Mouse (Mus musculus) spleen, adult 2 months (tissue): ENCODE data around the gene Kntc1. TPM values are rescaled to one million over a fixed set of nuclear protein-coding genes. Genes with fewer than 3 reads are reported as not detected.
A peak's percentile ranks its signal among the peaks of the same experiment; 100 is the strongest.

Experiments
- DNase-seq, 2 experiments: peaks; one replicate each; pipeline versions ENCODE4 v3.0.0 to v3.0.0-alpha.2; 2012 to 2021; ENCODE audit warnings: low spot score in 2 of 2, low read depth in 1 of 2
- H3K27ac ChIP-seq: fragments of 200-500 bp; 2 replicates; pipeline ENCODE4 v1.5.1; 2012; ENCODE audit warnings: low read length, inconsistent platforms; ENCODE audit not compliant: insufficient read depth
- H3K27me3 ChIP-seq: fragments of 200-500 bp; 2 replicates; pipeline ENCODE4 v1.6.1; 2012; ENCODE audit warnings: mild to moderate bottlenecking, moderate library complexity, low read length, inconsistent platforms; ENCODE audit not compliant: control insufficient read depth, insufficient read depth
- H3K36me3 ChIP-seq: fragments of 200-500 bp; 2 replicates; pipeline ENCODE4 v1.6.1; 2012; ENCODE audit warnings: mild to moderate bottlenecking, low read length, inconsistent platforms; ENCODE audit not compliant: control insufficient read depth, insufficient read depth
- H3K4me1 ChIP-seq: fragments of 200-500 bp; 2 replicates; pipeline ENCODE4 v1.6.1; 2011; ENCODE audit warnings: inconsistent platforms; ENCODE audit not compliant: control insufficient read depth, insufficient read depth, insufficient read length
- H3K4me3 ChIP-seq: fragments of 200-500 bp; 2 replicates; pipeline ENCODE4 v1.5.1; 2011; ENCODE audit warnings: mild to moderate bottlenecking, inconsistent platforms; ENCODE audit not compliant: insufficient read depth, insufficient read length; ENCODE audit errors: extremely low read depth
- CTCF ChIP-seq: fragments of 200-500 bp; IDR thresholded peaks from 2 replicates; pipeline ENCODE4 v1.5.1; 2011; ENCODE audit warnings: mild to moderate bottlenecking, inconsistent platforms; ENCODE audit not compliant: insufficient read depth, insufficient read length, insufficient replicate concordance; ENCODE audit errors: extremely low read depth
- POLR2A ChIP-seq: fragments of 200-500 bp; IDR thresholded peaks from 2 replicates; pipeline ENCODE4 v1.6.1; 2011; ENCODE audit warnings: low read depth, low read length, inconsistent platforms
- WGBS: fragments of 180-500 bp; shearing (Covaris S2); methylation state at CpG from one replicate; pipeline ENCODE4 v1.1.7; 2018; 5-methylcytosine and 5-hydroxymethylcytosine counted together
- polyA plus RNA-seq: library from polyadenylated mRNA; depleted of rRNA; stranded (reverse); fragments of >200 nt; gene quantifications from 2 replicates; pipeline ENCODE4 v1.2.3, GENCODE M21; 2012; rRNA removed

The Kntc1 gene
- polyA plus RNA-seq, 1 experiment, result 2.1 TPM

GRCm38 (mm10) chr5:123863934-123864333 lies 114.4 kb downstream of the Kntc1 start:
- no peak for DNase-seq
- 78% methylated on average over 14 of the region's 14 CpGs for WGBS
- Histone ChIP-seq H3K27me3 (no peaks in the 10 kb centered on the region), H3K4me3 (no peak overlapping the region), H3K27ac (peak overlapping the region; percentile 10; the same call in 1 of the 2 replicates), H3K4me1 (peaks cover 3% of the 10 kb centered on the region), H3K36me3 (no peaks in the 10 kb centered on the region)
- TF ChIP-seq POLR2A (no peak), CTCF (no peak)

GRCm38 (mm10) chr5:123865365-123865764 lies 115.8 kb downstream of the Kntc1 start, which contains the start of gene Hcar2:
TSS of gene Hcar2 (minus strand) at chr5:123865499.
- DNase-seq, result no peak
- WGBS, result 53% methylated on average over 12 of the region's 12 CpGs
- no peaks in the 10 kb centered on the region for H3K27me3 ChIP-seq
- peaks cover 3% of the 10 kb centered on the region for H3K4me1 ChIP-seq
- H3K4me3 ChIP-seq, result no peak within 1 kb of the TSS
- TF ChIP-seq POLR2A, result no peak
- no peak for TF ChIP-seq CTCF
- no peak within 1 kb of the TSS for H3K27ac ChIP-seq
- no peaks in the 10 kb centered on the region for H3K36me3 ChIP-seq

GRCm38 (mm10) chr5:123866457-123866856 lies 116.9 kb downstream of the Kntc1 start:
- DNase-seq, result no peak
- TF ChIP-seq POLR2A, result no peak
- no peak for TF ChIP-seq CTCF
- H3K4me3 ChIP-seq, result no peak overlapping the region
- WGBS, result 78% methylated on average over 4 of the region's 4 CpGs
- H3K27ac ChIP-seq, result no peak overlapping the region
- H3K36me3 ChIP-seq, result no peaks in the 10 kb centered on the region
- no peaks in the 10 kb centered on the region for H3K27me3 ChIP-seq
- H3K4me1 ChIP-seq, result peaks cover 3% of the 10 kb centered on the region

GRCm38 (mm10) chr5:123869615-123870014 lies 120.1 kb downstream of the Kntc1 start:
- 89% methylated on average over 4 of the region's 4 CpGs for WGBS
- no peak overlapping the region for H3K27ac ChIP-seq
- H3K27me3 ChIP-seq, result no peaks in the 10 kb centered on the region
- no peak overlapping the region for H3K4me3 ChIP-seq
- no peaks in the 10 kb centered on the region for H3K4me1 ChIP-seq
- no peak for TF ChIP-seq CTCF
- TF ChIP-seq POLR2A, result no peak
- no peak for DNase-seq
- no peaks in the 10 kb centered on the region for H3K36me3 ChIP-seq

Other genes with a start within 250 kb of the Kntc1 start
- gene B3gnt4, start 239.3 kb upstream of the Kntc1 start, polyA plus RNA-seq, result 0.05 TPM in 1 of 2 replicates, not detected in the other
- 37.6 and 39.1 TPM in 2 replicates for gene Diablo, start 225.5 kb upstream of the Kntc1 start, polyA plus RNA-seq
- 2.4 and 2.9 TPM in 2 replicates for gene Gm49027, start 224.2 kb upstream of the Kntc1 start, polyA plus RNA-seq
- gene Vps33a, start 176.7 kb upstream of the Kntc1 start, polyA plus RNA-seq, result 11.0 and 12.2 TPM in 2 replicates
- 10.8 and 11.4 TPM in 2 replicates for gene Clip1, start 65.1 kb upstream of the Kntc1 start, polyA plus RNA-seq
- gene Zcchc8, start 28.6 kb upstream of the Kntc1 start, polyA plus RNA-seq, result 18.8 and 24.4 TPM in 2 replicates
- 9.0 and 11.3 TPM in 2 replicates for gene Rsrc2, start 302 bp upstream of the Kntc1 start, polyA plus RNA-seq
- gene Hcar2, start 115.8 kb downstream of the Kntc1 start, polyA plus RNA-seq, result 7.2 and 9.7 TPM in 2 replicates
- gene Hcar1, start 130.3 kb downstream of the Kntc1 start, polyA plus RNA-seq, result 0.95 and 1.3 TPM in 2 replicates
- 9.6 and 14.1 TPM in 2 replicates for gene Denr, start 157.5 kb downstream of the Kntc1 start, polyA plus RNA-seq
- 0.41 and 0.50 TPM in 2 replicates for gene Gm43518, start 177.7 kb downstream of the Kntc1 start, polyA plus RNA-seq
- gene Ccdc62, start 181.0 kb downstream of the Kntc1 start, polyA plus RNA-seq, result 1.1 and 1.3 TPM in 2 replicates
- gene Hip1r, start 223.9 kb downstream of the Kntc1 start, polyA plus RNA-seq, result 46.3 and 59.2 TPM in 2 replicates